Mouse (Mus musculus): ENCODE data around the gene Col27a1. TPM values are rescaled to one million over a fixed set of nuclear protein-coding genes. Genes with fewer than 3 reads are reported as not detected.
"Not testable (repeated sequence)": the region's sequence is repeated elsewhere in the genome, so short reads cannot be mapped to it uniquely, and the experiment has no call there.

Col27a1 gene
- polyA plus RNA-seq, 1 experiment from 2014 or later = 1.8 TPM

DNA sequence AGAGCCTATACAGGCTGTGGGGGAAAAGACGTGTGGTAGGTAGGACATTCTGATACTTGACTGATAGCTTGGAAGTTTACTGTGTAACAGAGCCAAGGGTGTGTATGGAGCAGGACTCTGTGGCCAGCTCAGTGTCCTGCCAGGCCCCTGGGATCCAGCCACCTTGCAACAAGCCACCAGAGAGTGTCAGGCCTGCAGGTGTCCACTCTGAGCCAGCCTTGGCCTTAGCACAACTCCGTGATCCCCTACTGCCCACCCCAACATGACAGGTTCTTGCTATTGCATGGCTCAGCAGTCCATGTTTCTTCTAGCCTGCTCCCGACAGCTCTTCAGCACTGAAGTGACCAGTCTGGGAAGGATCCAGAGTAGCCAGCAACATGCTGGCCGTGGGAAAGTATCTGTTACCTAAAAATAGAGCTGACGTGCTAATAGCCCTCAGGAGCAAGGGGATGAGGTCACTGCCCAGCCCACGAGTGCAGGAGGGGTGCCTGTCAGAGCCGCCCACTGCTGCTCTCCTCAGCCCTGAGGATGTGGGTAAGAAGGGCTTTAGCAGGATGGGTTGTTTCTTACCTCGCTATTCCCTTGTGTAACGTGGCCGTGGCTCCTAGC lies 96.5 kb downstream of the Col27a1 start:
- 0 out of 2 replicates have a peak, but pooled peaks cover 3% of the 10 kb centered on the region for H3K36me3 ChIP-seq (replicated peaks)
- no peak overlapping the region for H3K4me2 ChIP-seq
- no peaks in the 10 kb centered on the region for H3K4me1 ChIP-seq (replicated peaks)
- no peak overlapping the region for H3K27ac ChIP-seq (replicated peaks)
- no peak for ATAC-seq (ENCODE audit: insufficient read depth)
- no peak overlapping the region for H3K9ac ChIP-seq
- H3K27me3 ChIP-seq = no peaks in the 10 kb centered on the region
- H3K9me3 ChIP-seq (replicated peaks) = no peaks in the 10 kb centered on the region
- H3K4me3 ChIP-seq (replicated peaks) = no peak overlapping the region
- WGBS (ENCODE audit: insufficient replicate concordance) = 39% methylated on average over 10 of the region's 10 CpGs

GRCm38 (mm10) chr4:63311426-63311825 lies 97.6 kb downstream of the Col27a1 start:
- Histone ChIP-seq H3K4me3 (replicated peaks) (no peak overlapping the region), H3K4me1 (replicated peaks) (no peaks in the 10 kb centered on the region), H3K9me3 (replicated peaks) (no peaks in the 10 kb centered on the region), H3K9ac (no peak overlapping the region), H3K27ac (replicated peaks) (no peak overlapping the region), H3K36me3 (replicated peaks) (0 out of 2 replicates have a peak, but pooled peaks cover 3% of the 10 kb centered on the region), H3K4me2 (no peak overlapping the region), H3K27me3 (no peaks in the 10 kb centered on the region)
- no peak for ATAC-seq (ENCODE audit: insufficient read depth)
- 70% methylated on average over 7 of the region's 7 CpGs for WGBS (ENCODE audit: insufficient replicate concordance)

DNA sequence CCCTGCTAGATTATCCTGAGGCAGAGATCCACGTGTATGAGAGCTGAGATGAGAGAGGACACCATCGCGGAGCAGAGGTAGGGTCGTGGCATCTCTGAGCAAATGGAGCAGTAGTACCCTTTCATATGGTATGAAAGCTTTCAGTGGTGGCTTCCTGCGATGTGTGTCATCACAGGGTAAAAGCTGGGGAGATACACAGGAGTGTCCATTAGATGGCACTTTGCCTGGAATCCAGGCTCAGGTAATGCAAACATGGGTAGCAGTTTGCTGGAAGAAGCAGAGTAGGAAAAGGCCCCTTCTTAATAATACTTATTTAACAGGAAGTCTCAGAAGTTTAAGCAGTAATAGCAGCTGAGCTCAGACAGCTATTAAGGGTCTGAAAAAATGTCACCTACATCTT lies 100.3 kb downstream of the Col27a1 start:
- ATAC-seq (ENCODE audit: insufficient read depth) = no peak
- Histone ChIP-seq H3K9ac (no peak overlapping the region), H3K27ac (replicated peaks) (no peak overlapping the region), H3K36me3 (replicated peaks) (0 out of 2 replicates have a peak, but pooled peaks cover 3% of the 10 kb centered on the region), H3K4me1 (replicated peaks) (no peaks in the 10 kb centered on the region), H3K4me3 (replicated peaks) (no peak overlapping the region), H3K27me3 (no peaks in the 10 kb centered on the region), H3K4me2 (no peak overlapping the region), H3K9me3 (replicated peaks) (no peaks in the 10 kb centered on the region)
- 59% methylated on average over 5 of the region's 5 CpGs for WGBS (ENCODE audit: insufficient replicate concordance)

- 46% methylated on average over 9 of the region's 9 CpGs for WGBS (ENCODE audit: insufficient replicate concordance)
- no peak for ATAC-seq (ENCODE audit: insufficient read depth)
These were observed 102.4 kb downstream of the Col27a1 start for GRCm38 (mm10) chr4:63316076-63316746.

GRCm38 (mm10) chr4:63319566-63319965 lies 105.8 kb downstream of the Col27a1 start:
- not testable (repeated sequence) for H3K4me2 ChIP-seq; H3K9me3 ChIP-seq (replicated peaks); H3K9ac ChIP-seq; H3K27me3 ChIP-seq; ATAC-seq (ENCODE audit: insufficient read depth); H3K36me3 ChIP-seq (replicated peaks); H3K4me1 ChIP-seq (replicated peaks); H3K27ac ChIP-seq (replicated peaks); H3K4me3 ChIP-seq (replicated peaks)
- 18% methylated on average over 3 of the region's 3 CpGs for WGBS (ENCODE audit: insufficient replicate concordance)

More at GRCm38 (mm10) chr4:63316076-63316746, 102.4 kb downstream of the Col27a1 start:
- Histone ChIP-seq H3K27me3 (no peaks in the 10 kb centered on the region), H3K4me1 (replicated peaks) (no peaks in the 10 kb centered on the region), H3K36me3 (replicated peaks) (0 out of 2 replicates have a peak, but pooled peaks cover 3% of the 10 kb centered on the region), H3K9me3 (replicated peaks) (no peaks in the 10 kb centered on the region), H3K9ac (no peak overlapping the region), H3K4me2 (no peak overlapping the region), H3K4me3 (replicated peaks) (no peak overlapping the region), H3K27ac (replicated peaks) (no peak overlapping the region)

GRCm38 (mm10) chr4:63323275-63323815 lies 109.5 kb downstream of the Col27a1 start:
- H3K9ac ChIP-seq = no peak overlapping the region
- no peak for ATAC-seq (ENCODE audit: insufficient read depth)
- H3K36me3 ChIP-seq (replicated peaks) = no peaks in the 10 kb centered on the region; the same call in 1 of the 2 replicates
- H3K4me1 ChIP-seq (replicated peaks) = no peaks in the 10 kb centered on the region
- H3K4me2 ChIP-seq = no peak overlapping the region
- H3K27ac ChIP-seq (replicated peaks) = no peak overlapping the region
- H3K9me3 ChIP-seq (replicated peaks) = no peaks in the 10 kb centered on the region
- H3K4me3 ChIP-seq (replicated peaks) = no peak overlapping the region
- 66% methylated on average over 8 of the region's 8 CpGs for WGBS (ENCODE audit: insufficient replicate concordance)
- no peaks in the 10 kb centered on the region for H3K27me3 ChIP-seq

- Histone ChIP-seq H3K4me1 (replicated peaks) (no peaks in the 10 kb centered on the region), H3K36me3 (replicated peaks) (no peaks in the 10 kb centered on the region; the same call in 1 of the 2 replicates), H3K9ac (no peak overlapping the region), H3K4me2 (no peak overlapping the region), H3K27ac (replicated peaks) (no peak overlapping the region), H3K4me3 (replicated peaks) (no peak overlapping the region), H3K27me3 (no peaks in the 10 kb centered on the region), H3K9me3 (replicated peaks) (no peaks in the 10 kb centered on the region)
- no peak for ATAC-seq (ENCODE audit: insufficient read depth)
- 84% methylated on average over 4 of the region's 4 CpGs for WGBS (ENCODE audit: insufficient replicate concordance)
These were observed 119.6 kb downstream of the Col27a1 start for GRCm38 (mm10) chr4:63333403-63333802.

DNA sequence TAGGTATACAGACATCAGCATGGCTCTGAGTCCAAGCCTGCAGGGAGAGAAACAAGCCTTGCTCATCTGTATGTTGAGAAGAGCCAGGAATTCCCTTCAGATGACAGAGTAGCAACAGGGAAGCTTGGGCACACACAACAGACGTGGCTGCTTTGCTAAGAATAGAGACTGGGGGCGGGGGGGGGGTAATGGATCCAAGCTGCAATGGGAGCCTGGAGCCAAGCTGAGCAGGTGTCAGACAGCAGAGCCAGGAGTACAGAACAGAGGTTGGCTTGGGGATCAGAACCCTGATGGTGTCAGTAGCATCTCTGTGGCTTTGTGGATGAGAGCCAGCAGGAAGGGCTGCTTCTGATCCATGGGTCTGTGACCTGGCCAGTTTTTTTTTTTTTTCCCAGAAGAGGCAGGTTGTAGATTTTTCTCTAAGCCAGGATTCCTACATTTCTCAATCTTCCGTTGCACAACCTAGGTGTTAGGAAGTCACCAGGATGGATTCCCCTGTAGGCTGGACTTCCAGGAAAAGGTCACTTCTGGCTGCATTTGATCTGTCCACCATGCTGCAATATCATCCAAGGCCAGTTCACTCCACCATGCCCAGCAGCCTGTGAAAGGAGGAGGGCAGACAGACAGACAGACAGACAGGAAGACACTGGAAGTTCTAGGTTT lies 124.7 kb downstream of the Col27a1 start:
- H3K36me3 ChIP-seq (replicated peaks) = no peaks in the 10 kb centered on the region
- H3K9ac ChIP-seq = no peak overlapping the region
- H3K4me2 ChIP-seq = no peak overlapping the region
- H3K4me3 ChIP-seq (replicated peaks) = no peak overlapping the region
- no peaks in the 10 kb centered on the region for H3K27me3 ChIP-seq
- no peak for ATAC-seq (ENCODE audit: insufficient read depth)
- no peaks in the 10 kb centered on the region for H3K9me3 ChIP-seq (replicated peaks)
- WGBS (ENCODE audit: insufficient replicate concordance) = 33% methylated on average over 3 of the region's 3 CpGs
- H3K4me1 ChIP-seq (replicated peaks) = no peaks in the 10 kb centered on the region
- no peak overlapping the region for H3K27ac ChIP-seq (replicated peaks)

- no peak for ATAC-seq (ENCODE audit: insufficient read depth)
- WGBS (ENCODE audit: insufficient replicate concordance) = 44% methylated on average over 4 of the region's 4 CpGs
- H3K27ac ChIP-seq (replicated peaks) = no peak overlapping the region
- H3K4me1 ChIP-seq (replicated peaks) = no peaks in the 10 kb centered on the region
- no peaks in the 10 kb centered on the region for H3K27me3 ChIP-seq
- no peak overlapping the region for H3K4me2 ChIP-seq
- H3K36me3 ChIP-seq (replicated peaks) = no peaks in the 10 kb centered on the region
- H3K9me3 ChIP-seq (replicated peaks) = no peaks in the 10 kb centered on the region
- H3K4me3 ChIP-seq (replicated peaks) = no peak overlapping the region
- H3K9ac ChIP-seq = no peak overlapping the region
These were observed 128.7 kb downstream of the Col27a1 start for GRCm38 (mm10) chr4:63342491-63342890.

DNA sequence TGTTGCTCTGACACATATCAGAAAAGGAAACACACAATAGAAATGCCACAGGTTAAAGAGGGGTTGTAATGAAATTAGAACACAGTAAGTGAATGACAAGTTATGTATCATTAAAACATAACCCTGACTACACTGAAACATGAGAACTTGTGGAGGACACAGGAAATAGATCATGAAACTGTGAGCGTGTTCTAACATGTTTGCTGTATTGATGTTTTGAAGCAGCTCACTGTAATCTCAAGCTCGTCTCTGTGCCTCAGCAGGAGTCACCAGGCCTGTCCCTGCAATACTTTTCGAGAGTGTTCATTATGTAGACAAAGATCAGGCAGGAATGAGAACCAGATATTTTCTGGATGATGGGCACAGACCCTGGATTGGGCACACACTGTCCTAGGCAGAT lies 129.8 kb downstream of the Col27a1 start:
- no peak overlapping the region for H3K4me2 ChIP-seq
- no peak for ATAC-seq (ENCODE audit: insufficient read depth)

GRCm38 (mm10) chr4:63344295-63344694 lies 130.5 kb downstream of the Col27a1 start, which contains the start of gene Orm1:
Orm1 (plus strand) TSS chr4:63344560.
- ATAC-seq (ENCODE audit: insufficient read depth) = no peak
- no peak within 1 kb of the TSS for H3K9ac ChIP-seq
- H3K27ac ChIP-seq (replicated peaks) = no peak within 1 kb of the TSS
- H3K4me1 ChIP-seq (replicated peaks) = no peaks in the 10 kb centered on the region
- H3K27me3 ChIP-seq = no peaks in the 10 kb centered on the region
- no peaks in the 10 kb centered on the region for H3K9me3 ChIP-seq (replicated peaks)
- no peaks in the 10 kb centered on the region for H3K36me3 ChIP-seq (replicated peaks)
- H3K4me2 ChIP-seq = no peak within 1 kb of the TSS
- H3K4me3 ChIP-seq (replicated peaks) = no peak within 1 kb of the TSS
- 54% methylated on average over 8 of the region's 8 CpGs for WGBS (ENCODE audit: insufficient replicate concordance)

More for the DNA sequence above, 129.8 kb downstream of the Col27a1 start:
- no peaks in the 10 kb centered on the region for H3K27me3 ChIP-seq
- no peak overlapping the region for H3K27ac ChIP-seq (replicated peaks)
- no peaks in the 10 kb centered on the region for H3K4me1 ChIP-seq (replicated peaks)
- H3K36me3 ChIP-seq (replicated peaks) = no peaks in the 10 kb centered on the region
- H3K9ac ChIP-seq = no peak overlapping the region
- 40% methylated on average over 3 of the region's 3 CpGs for WGBS (ENCODE audit: insufficient replicate concordance)
- no peak overlapping the region for H3K4me3 ChIP-seq (replicated peaks)
- no peaks in the 10 kb centered on the region for H3K9me3 ChIP-seq (replicated peaks)

Measured in liver, embryonic 15.5 days (tissue).